Mouse (Mus musculus) cerebellum, postnatal 36 days (tissue): Measurements from ENCODE around the gene Gm10518.
"Not testable (repeated sequence)": the region's sequence is repeated elsewhere in the genome, so short reads cannot be mapped to it uniquely, and the experiment has no call there.

Source experiments
- DNase-seq, 2 experiments: peaks; one replicate each; pipeline ENCODE4 v3.0.0; 2021 to 2022; ENCODE audit warnings: mixed read lengths in 2 of 2

Gene Gm10518

DNA sequence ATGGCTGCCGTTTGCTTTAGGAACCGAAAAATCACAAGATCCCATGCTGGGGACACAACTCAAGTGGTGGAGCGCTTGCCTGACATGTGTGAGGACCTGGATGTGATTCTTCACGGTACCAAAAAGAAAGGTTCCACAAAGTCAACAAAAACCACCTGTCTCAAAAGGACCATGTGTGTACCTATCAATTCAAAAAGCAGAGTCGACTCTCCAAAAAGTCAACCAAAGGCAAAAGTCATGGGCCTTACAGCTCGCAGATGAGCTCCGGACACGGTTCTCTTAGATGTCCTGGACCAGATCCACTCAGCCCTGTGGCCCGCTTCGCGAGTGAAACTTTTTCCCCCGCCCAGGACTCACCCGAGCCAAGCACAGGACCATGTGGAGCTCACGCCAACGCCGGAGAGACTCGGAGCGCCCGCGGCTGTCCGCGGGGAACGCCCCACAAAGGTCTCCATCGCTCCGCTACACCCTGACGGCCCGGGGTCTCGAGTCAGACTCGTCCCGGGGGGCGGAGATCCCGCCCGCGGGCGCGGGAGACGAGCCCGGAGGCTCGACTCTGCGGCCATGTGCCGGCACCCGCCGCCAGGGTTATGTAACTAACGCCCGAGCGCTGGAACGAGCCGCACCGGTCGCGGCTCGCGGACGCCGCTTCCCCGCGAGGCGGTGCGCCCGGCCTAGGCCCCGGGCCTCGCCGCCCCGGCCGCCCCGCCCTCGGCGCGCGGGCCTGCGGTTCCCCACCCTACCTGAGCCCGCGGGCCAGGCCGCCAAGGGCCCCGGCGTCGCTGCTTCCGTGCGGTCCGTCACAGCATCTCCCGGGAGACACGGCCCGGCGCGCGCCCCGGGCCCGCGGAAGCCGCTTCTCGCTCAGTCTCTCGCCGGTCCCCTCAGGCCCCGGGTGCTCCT lies at the start of gene Gm10518:
TSS of gene Gm10518 (plus strand) at position 767 of the 903 bp plus-strand sequence.
- peak; percentile 70 to 74 for DNase-seq

DNA sequence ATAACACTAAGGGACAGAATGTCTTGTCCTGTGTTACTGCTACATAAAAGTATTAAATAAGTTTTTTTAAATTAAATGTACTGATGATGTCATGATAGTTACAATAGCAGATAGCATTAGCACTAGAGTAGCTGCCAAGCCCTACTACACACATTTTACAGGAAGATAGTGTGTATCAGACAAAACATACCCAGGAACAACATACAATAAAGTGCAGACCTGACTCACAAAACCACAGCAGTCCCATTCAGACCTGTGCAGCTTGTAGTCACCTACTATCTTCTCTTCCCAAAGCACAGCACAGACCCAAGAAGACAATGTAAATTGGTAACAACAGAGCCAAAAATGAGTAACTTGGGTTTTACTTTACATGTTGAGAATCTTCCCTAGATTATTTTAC lies 46.7 kb upstream of the Gm10518 start:
- DNase-seq = no peak

DNA sequence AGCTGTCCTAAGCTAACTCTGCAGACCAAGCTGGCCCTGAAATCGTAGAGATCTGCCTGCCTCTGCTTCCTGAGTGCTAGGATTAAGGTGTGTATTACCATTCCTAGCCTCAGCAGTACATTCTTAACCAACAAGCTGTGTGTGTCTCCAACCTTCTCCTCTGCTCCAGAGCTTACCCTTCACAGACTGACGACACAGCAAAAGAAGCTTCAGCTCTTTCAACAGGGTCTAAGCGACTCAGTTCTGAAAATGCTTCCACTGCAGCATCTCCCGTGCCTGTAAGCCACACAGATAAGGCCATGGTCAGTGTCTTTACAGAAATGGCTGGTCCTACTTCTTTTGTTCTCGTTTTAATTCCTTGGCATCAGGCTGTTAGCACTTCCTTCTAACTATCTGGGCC lies 43.1 kb upstream of the Gm10518 start:
- DNase-seq = no peak

DNA sequence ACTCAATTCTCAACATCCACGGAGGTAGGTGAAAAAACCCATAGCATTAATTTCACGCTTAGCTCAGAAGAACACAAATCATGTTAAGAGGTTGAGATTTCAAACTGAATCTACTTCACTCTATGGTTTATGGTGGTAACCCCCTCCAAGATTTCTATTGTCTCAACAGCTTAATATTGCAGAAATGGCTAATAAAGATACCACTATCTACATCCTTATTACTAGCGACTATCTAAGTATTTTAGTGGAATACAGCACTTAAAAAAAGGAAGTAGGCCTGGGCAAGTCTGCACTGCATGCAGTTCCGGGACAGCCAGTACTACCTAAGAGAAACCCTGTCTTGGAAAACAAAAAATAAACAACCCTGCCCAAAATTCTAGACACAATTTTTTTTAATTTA lies 42.6 kb upstream of the Gm10518 start:
- no peak for DNase-seq

DNA sequence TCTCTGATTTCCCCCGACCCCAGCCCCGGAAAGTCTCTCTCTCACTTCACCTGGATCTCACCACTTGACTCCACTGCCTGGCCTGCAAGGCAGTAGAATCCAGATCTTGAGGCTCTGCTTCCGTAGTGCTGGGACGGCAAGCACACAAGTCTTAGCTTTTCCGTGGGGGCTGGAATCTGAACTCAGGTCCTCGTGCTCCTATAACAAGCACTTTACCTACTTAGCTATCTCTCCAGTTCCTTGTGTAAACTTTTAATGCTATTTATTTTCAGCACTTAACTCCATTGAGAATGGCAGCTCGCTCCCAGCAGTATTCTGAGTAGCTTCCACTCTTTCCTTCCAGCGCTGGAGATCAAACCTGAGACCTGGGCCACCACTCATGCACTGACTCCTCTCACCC lies 26.3 kb upstream of the Gm10518 start:
- no peak for DNase-seq

DNA sequence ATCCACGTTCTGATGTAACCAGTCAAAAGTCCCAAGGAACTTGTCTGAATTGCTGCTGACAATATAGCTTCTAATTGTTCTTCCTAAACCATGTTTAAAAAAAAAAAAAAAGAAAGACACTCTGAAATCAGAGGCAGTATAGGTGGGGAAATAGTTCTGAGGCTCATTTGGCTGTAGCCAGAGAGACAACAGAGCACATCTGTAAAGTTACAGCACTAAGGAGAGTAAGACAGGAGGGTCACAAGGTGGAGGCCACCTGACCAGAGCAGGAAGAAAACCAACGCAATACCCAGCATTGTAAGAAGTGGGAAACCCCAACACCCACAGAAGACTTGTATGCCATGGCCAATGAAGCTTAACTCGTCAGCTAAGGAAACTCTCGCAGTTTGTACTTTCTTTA lies 19.1 kb upstream of the Gm10518 start:
- no peak for DNase-seq

DNA sequence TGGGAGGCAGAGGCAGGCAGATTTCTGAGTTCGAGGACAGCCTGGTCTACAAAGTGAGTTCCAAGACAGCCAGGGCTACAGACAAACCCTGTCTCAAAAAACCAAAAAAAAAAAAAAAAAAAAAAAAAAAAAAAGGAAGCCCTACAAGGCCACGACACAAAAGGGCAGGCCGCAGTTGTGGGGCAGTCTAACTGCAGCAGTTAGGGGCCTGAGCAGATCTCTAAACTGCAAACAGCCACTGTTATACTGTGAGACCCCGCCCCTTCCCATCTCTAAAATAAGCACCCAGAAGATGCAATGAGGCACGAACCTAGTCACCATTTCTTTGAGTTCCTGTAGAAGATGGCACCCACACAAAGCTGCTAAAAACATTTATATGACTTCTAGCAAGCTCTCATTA lies 17.7 kb upstream of the Gm10518 start:
- DNase-seq = no peak

DNA sequence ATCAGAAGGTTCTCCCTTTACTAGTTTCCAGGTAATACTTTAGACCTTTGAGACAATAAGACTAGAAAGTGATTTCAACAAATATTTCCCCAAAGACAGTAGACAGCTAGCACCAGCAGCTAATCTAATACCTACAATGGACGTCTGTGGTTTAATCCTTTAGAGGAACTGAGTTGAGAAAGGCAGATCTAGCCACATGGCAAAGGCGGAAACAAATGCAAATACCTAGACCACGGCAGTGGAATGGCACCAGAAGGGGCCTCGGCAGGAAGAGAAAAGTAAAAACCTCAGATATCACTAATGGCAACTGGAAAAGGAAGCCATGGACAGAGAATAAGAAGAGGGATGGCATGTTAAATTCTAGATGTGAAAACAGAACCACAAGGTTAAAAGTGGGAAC lies 15.9 kb upstream of the Gm10518 start:
- DNase-seq = no peak

DNA sequence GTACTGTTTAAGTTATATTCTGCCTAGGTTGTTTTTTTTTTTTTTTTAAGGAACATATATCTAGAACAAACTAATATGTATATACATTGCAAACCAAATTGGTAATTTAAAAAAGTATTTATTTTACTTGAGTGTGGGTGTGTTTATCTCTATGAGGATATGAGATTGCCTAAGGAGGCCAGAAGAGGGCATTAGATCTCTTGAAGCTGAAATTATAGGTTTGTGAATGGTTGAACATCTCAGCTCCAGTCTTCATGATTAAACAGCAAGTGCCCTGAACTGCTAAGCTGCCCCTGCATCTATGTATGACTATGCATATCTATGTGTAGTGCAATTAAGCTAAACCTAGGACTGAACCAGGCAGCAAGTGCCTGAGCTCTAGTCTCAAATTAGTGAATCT lies 4.4 kb upstream of the Gm10518 start:
- no peak for DNase-seq

DNA sequence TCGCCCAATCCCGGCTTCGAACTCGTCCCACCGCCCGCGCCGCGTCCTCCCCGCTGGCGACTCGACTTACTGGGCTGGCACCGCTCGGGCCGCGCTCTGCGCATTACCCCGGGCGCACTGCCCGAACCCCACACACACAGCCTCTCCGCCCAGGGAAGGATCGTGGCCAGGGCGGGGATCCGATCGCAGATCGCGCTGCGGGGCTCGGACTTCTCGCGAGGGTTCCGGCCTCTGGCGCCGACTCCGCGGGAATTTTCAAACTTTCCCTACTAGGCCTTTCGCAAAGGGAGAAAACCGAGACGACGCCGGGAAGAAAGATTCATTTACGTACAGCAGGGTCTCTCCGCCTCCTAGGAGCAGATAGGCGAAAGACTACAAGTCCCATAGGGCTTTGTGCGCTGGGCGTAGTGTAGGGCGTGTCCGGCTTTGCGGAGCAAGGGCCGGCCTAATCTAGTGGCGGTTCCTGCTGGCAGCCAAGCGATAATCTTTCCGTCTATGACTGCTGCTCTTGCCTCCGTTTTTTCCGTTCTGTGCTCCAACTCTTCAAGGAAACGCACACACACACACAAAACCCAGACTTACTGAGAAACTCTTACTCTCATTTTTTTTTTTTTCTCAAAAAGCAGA lies 450 bp downstream of the Gm10518 start, which contains the start of gene Ahctf1:
TSS of gene Ahctf1 (minus strand) at position 168 of the 627 bp plus-strand sequence.
- DNase-seq = peak; percentile 97 to 99

DNA sequence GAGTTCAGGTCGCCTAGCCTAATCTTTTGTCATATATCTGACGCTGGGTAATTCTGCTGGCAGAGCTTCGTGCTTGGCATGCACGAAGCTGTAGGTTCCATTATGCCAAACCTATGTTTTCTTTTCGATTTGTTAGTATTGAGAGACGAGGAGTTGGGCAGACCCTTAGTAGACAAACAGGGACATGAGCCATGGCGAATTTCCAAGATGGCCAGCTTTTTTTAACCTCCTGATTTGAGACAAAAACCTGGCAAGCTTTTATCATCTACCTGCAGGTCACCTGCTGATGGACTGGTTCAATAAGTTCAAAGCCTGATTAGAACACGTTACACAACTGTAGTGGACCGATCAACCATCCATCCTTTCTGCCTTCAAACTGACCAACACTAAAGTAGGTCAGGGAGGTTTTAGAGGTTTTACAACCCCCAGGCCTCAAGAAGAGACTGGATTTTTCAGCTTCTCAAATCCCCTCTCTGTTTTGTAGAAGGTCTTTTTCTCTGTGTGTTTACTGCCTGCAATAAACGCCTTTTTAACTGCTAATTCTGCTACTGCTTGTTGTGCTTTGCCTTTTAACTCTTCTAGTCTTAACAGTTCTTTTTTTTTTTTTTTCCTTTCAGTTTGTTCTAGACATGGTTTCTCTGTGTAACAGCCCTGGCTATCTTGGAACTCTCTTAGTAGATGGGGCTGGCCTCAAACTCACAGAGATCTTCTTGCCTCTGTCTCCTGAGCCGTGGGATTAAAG lies 1.1 kb downstream of the Gm10518 start:
- peak in 1 of 2 experiments; percentile 55 for DNase-seq

DNA sequence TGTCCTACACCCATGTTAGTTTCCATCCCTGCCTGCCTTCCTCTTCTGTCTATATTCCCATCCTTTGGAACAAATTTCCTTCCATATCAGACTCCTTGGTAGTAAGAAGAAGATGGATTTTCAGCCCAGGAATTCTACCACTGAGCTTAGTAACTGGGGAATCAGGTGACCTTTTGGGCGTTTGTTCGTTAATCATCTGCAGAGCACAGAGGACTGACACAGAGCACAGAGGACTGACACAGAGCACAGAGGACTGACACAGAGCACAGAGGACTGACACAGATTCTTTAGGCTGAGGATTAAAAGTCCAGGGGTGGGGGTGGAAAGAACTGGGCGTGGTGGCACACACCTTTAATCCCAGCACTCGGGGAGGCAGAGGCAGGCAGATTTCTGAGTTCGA lies 2.6 kb downstream of the Gm10518 start:
- no peak for DNase-seq

DNA sequence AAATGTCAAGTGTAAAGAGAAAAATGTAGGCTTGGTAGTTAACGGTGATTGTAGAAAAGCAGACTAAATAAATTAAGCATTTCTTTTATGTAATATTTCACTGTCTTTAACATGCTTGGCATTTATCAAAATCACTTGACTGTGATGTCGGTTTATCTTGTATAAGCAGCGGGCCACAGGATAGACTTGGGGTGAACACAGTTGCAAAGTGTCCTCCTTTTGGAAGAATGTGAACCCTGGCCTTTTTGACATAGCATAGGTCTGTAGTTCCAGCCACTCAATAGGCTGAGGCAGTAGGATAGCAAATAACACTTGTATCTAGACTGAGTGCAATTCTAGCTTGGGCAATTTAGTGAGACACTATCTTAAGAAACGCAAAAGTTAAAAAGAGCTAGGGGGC lies 4.3 kb downstream of the Gm10518 start:
- no peak for DNase-seq

DNA sequence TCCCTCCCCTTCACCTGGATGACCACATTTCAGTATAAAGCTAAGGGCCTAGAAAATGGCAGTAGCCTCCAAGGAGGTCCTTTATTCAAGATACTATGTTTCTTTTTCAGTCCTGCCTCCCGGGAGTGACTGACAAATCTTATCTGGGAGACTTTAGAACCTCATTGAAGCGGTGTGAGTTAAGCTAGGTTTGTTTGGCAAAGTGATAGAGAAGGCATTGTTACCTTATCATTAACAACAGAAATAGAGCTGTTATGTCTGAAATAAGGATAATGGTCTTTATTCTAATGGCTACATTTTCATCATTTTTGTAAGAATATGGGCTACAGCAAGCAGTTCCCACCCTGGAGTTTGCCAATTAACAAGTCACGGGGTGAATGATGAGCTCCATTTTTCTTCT lies 5.1 kb downstream of the Gm10518 start:
- no peak for DNase-seq

DNA sequence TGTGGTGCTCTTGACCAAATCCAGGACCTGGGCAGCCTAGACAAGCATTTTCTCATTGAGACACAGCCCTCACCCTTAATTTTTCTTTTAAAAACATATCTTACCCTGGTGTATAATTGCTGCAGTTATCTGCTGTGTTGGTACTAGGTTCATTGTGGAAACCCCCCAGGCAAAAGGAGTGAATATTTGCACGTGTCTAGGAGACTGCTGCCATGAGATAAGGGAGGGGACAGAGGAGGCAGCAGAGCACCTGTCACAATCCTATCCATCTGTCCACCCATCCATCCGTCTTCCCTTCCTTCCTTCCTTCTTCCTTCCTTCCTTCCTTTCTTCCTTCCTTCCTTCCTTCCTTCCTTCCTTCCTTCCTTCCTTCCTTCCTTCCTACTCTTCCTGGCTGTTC lies 10.2 kb downstream of the Gm10518 start:
- DNase-seq = no peak

DNA sequence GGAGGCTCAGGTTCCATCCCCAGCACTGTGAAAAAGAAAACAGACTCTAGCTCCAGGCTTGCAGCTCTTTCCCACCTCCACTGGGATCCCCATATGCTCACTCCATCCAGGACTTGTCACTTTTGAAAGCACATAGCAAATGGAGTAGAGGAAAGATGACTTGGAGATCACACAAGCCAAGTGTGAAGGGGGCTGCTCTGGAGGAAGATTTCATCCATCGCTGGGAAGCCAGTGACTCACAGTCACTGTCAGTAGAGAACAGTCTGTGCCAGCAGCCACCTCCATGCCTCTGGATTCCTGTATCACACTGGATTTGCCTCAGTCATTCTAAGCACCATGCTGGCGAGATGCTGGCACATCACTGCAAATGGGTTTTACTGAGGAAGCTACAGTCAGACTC lies 11.4 kb downstream of the Gm10518 start:
- no peak for DNase-seq

DNA sequence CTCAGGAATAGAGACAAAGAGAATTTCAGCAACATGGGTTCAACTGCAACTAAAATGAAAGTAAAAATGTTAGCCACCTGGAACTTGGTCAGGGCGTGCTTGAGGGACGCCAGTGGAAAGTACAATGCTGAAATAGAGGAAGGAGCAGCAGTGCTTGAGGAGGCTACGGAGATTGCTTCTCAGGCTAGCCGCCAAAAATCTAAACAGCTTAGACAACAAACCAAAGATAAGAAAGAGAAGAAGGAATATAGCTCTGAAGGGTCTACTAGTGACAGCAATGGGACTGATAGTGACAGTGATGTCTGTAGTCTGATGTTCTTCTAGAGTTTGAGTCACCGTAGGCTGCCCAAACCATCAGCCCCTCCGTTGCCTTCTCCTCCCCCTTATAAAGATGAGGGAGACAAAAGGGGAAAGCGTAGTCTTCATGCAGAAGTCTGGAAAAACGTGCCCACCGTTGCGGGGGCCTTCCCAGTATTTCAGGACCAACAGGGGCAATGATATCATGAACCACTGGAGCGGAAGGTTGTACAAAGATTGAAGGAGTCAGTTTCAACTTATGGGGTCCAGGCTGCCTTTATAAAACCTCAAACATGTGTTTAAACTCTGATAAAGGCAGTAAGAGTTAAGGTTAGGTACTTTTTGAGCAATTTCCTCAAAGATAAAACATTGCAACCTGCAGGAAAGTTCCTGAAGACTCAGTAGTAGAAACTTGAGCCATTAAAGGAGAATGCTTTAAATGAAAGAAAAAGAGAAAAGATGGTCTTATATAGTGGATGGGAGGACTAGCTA lies 15.5 kb downstream of the Gm10518 start:
- DNase-seq = not testable (repeated sequence)

DNA sequence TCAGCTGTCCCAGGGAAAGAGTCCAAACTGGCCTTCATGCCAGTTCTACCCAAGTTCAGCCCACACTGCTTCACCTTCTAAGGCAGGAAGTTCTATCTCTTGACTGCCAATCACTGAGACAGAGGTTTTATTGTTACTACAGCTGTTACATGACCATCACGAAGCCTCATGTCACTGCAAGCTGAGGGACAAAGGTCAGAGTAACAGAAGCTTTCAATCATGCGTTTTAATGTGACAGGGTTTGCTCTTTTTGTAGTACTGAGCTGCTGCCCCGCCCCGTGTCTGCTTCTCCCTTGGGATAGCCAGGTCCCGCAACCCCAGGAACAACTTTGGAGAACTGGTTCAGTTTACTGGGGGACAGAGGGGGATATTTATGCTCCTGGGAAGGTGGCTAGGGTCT lies 21.4 kb downstream of the Gm10518 start:
- no peak for DNase-seq

DNA sequence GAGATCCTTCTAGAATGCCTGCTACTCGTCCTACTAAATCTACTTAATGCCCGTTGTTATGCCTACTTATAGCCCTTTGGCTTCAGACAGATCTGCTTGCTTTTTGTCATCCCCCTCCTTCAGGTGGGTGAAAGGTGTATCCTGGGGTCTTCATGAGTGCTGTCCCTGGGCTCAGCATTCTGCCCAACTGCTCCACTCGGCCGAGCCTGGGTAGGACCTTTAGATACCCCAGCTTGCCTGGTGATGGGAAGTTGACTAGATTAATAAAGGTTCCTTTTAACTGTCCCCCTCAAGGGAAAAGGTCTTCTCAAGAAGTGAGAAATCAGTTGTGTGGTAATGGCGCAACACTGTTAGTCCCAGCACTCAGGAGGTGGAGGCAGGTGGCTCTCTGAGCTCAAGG lies 24.9 kb downstream of the Gm10518 start:
- DNase-seq = no peak

DNA sequence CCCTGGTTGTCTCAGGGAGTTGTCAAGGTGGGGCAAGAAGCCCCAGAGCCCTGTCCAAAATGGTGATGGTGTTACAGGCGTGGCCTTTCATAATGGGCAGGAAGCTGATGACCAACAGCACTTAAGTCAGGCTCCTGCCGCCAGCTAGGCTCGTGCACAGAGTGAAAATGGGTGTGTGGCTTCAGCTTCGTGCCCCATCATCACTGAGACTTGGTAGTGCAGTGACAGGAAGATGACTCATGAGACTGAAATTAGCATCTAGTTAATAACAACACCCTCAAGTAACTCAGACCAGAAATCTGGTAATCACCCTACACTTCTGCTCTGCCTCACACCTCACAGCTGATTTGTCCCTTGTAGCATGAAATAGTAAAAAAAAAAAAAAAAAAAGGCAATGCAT lies 25.7 kb downstream of the Gm10518 start:
- no peak for DNase-seq

DNA sequence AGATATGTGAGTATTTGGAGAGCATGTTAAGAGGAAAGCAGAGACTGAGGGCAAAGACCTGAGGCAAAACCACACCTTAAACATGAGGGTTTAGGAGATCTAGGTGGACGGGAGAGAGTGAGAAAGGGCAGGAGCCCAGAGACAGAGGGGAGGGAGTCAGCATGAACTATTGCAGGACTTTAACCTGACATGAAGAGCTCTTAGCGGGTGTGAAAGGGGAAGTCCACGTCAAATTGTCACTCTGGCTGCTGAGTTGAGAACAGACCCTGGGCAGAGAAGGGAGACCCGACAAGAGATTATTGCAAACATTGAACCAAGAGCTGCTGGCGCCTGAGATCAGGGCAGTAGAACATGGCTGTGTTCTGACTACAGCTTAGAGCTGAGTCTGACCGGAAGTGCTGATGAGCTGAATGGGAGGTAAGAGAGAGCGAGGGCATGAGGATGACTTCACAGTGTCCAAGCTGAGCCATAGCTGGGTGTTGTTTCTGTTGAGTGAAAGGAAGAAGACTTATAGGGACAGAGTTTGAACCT lies 29.6 kb downstream of the Gm10518 start:
- DNase-seq = no peak

DNA sequence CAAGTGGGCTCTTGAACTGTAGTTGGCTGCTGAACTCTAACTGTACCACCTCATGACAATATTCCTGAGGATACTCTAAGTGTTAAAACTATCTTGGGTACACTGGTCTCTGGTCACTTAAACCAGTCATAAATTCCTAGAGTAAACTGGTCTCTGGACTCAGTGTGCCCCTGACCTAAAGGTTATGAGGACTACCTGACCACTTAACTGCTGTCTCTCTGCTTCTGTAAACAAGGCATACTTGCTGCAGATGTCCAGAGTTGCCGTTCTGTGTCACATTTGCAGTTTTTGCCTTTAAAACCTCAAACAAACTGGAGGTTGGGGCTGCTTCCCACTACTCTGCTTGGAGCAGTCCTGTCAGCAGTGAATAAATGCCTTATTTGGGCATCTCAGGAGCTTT lies 30.4 kb downstream of the Gm10518 start:
- DNase-seq = no peak
